Mouse (Mus musculus) hematopoietic stem cell, adult 5-6 weeks (primary cell): ENCODE results near the gene Olfr772. TPM values are rescaled to one million over a fixed set of nuclear protein-coding genes. Genes with fewer than 3 reads are reported as not detected.
"Not testable (repeated sequence)": the region's sequence is repeated elsewhere in the genome, so short reads cannot be mapped to it uniquely, and the experiment has no call there.

Experiments used
- ATAC-seq, 2 experiments: fragments of 125-278 bp in 1 of 2; replicated peaks in 1 of 2; 2 replicates each; pipeline ENCODE4 v1.8.0; 2016 to 2017; ENCODE audit warnings: inconsistent platforms in 2 of 2, mild to moderate bottlenecking in 2 of 2, moderate number of reproducible peaks in 2 of 2, low read depth in 1 of 2, moderate TSS enrichment in 1 of 2; ENCODE audit not compliant: low FRiP score in 2 of 2, poor library complexity in 2 of 2, severe bottlenecking in 2 of 2, insufficient read depth in 1 of 2, low TSS enrichment in 1 of 2
- total RNA-seq: library from RNA; stranded (forward); fragments of 172-1452, 232-1000 nt; gene quantifications from 2 replicates; pipeline ENCODE4 v1.2.3, GENCODE M21; 2017

Gene Olfr772
- not detected in 2 replicates for total RNA-seq

DNA sequence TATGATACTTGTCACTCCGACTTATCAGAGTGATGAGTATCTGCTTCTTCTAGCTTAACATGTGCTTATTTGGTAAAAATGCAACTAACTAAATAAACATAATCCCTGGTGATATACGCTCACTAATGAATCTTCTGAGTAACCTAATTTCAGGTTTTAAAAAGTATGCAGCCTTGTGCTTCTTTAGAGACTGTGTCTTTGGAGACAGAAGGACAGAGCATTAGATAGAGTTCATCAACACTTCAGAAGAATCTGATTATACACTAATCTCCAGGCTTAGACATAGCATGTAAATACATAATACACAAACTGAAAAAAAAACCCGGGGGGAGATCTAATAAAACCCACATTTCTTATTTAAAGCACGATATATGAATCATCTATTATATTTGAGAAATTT, at the start of gene Olfr772:
TSS of gene Olfr772 (minus strand) at position 101 of the 400 bp plus-strand sequence.
- not testable (repeated sequence) for ATAC-seq

DNA sequence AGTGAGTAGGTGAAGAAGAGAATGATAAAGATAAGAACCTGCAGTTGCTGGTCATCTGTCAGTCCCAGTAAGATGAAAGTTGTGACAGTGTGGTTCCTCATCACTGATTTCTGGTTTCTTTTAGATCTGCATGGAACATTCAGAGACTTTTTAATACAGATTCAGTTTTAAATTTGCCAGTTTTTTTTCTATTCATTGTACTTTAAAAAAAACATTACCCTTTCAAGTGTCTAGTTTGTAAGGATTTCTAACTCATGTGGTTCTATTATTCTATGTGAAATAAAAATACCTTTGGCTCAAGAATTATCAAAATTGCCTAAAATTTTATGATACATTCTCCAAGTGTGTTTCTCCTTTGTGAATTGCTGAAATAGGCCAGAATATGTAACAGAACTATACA, 9.6 kb upstream of the Olfr772 start, which contains the start of gene Olfr773:
TSS of gene Olfr773 (minus strand) at position 101 of the 400 bp plus-strand sequence.
- not testable (repeated sequence) for ATAC-seq

DNA sequence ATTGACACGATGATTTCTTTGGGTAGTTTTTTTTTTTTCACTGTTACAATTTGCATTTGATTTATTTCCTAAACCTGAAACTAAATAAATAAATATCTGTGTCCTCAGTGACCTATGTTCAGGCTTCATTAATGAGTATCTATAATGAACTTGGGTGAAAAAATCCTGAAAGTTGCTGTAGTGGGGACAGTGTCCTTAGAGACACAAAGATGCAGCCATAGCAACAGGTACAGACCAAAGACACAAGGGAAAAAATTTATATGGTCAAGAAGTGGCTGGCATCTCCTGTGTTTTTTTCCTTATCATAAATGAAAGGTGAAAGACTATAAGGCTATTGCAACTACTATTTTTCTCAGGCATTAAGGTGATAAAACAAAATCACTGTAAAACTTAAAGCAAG, 13.1 kb downstream of the Olfr772 start, which contains the start of gene Olfr771:
TSS of gene Olfr771 (minus strand) at position 101 of the 400 bp plus-strand sequence.
- ATAC-seq = no peak

DNA sequence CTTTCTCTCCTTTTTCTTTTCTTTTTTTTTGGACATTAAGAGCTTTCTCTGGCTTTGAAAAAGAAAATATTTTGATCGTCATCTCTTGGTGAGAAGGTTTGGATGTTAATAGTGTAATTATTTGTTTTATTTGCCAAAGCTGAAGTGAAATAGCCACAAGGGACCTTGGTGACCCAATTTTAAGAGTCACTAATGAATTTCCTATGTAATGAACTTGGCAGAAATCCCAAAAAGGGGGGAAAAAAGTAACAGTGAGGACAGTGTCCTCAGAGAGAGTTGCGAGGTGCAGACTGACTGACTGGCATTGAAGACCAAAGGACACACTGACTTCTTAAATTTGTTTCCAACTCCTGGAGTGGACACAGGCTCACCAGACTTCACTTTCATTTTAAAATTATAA, 38.8 kb downstream of the Olfr772 start, which contains the start of gene Olfr770:
TSS of gene Olfr770 (minus strand) at position 101 of the 400 bp plus-strand sequence.
- no peak for ATAC-seq

Other genes with a start within 250 kb of the Olfr772 start
- not detected in 2 replicates for gene Itga7, start 244.1 kb downstream of the Olfr772 start, total RNA-seq
- gene Mettl7b, start 216.9 kb downstream of the Olfr772 start, total RNA-seq = not detected in 2 replicates
- not detected in 2 replicates for gene Olfr9, start 188.5 kb downstream of the Olfr772 start, total RNA-seq
- not detected in 2 replicates for gene Olfr763, start 167.1 kb downstream of the Olfr772 start, total RNA-seq
- not detected in 2 replicates for gene Olfr764-ps1, start 138.0 kb downstream of the Olfr772 start, total RNA-seq
- not detected in 2 replicates for gene Olfr765, start 127.9 kb downstream of the Olfr772 start, total RNA-seq
- gene Olfr766-ps1, start 108.9 kb downstream of the Olfr772 start, total RNA-seq = not detected in 2 replicates
- not detected in 2 replicates for gene Olfr767, start 95.0 kb downstream of the Olfr772 start, total RNA-seq
- not detected in 2 replicates for gene Olfr768, start 78.5 kb downstream of the Olfr772 start, total RNA-seq
- gene Olfr769, start 60.1 kb downstream of the Olfr772 start, total RNA-seq = not detected in 2 replicates
- not detected in 2 replicates for gene Olfr770, start 38.9 kb downstream of the Olfr772 start, total RNA-seq
- not detected in 2 replicates for gene Olfr771, start 13.2 kb downstream of the Olfr772 start, total RNA-seq
- gene Olfr773, start 9.5 kb upstream of the Olfr772 start, total RNA-seq = not detected in 2 replicates
- gene Olfr774, start 58.3 kb upstream of the Olfr772 start, total RNA-seq = not detected in 2 replicates
- gene Olfr775, start 70.5 kb upstream of the Olfr772 start, total RNA-seq = not detected in 2 replicates
- gene Olfr776, start 81.2 kb upstream of the Olfr772 start, total RNA-seq = not detected in 2 replicates
- not detected in 2 replicates for gene Olfr777, start 93.6 kb upstream of the Olfr772 start, total RNA-seq
- not detected in 2 replicates for gene Olfr780, start 140.2 kb upstream of the Olfr772 start, total RNA-seq
- gene Olfr781, start 150.9 kb upstream of the Olfr772 start, total RNA-seq = not detected in 2 replicates
- gene Olfr782, start 170.9 kb upstream of the Olfr772 start, total RNA-seq = not detected in 2 replicates
- not detected in 2 replicates for gene Olfr784, start 206.2 kb upstream of the Olfr772 start, total RNA-seq
- gene Olfr785, start 227.5 kb upstream of the Olfr772 start, total RNA-seq = not detected in 2 replicates
- not detected in 2 replicates for gene Olfr786, start 249.4 kb upstream of the Olfr772 start, total RNA-seq